Mouse (Mus musculus): ENCODE measurements around the gene Cd248.

Cd248 gene

GRCm38 (mm10) chr19:5107556-5108270 lies 39.8 kb downstream of the Cd248 start:
- DNase-seq (ENCODE audit: low spot score), result no peak

GRCm38 (mm10) chr19:5108271-5108575 lies 40.3 kb downstream of the Cd248 start:
- no peak for DNase-seq (ENCODE audit: low spot score)

- no peak for DNase-seq (ENCODE audit: low spot score)
These were observed 40.8 kb downstream of the Cd248 start for GRCm38 (mm10) chr19:5108702-5109101.

GRCm38 (mm10) chr19:5109659-5110453 lies 42.0 kb downstream of the Cd248 start:
- DNase-seq (ENCODE audit: low spot score), result peak; percentile 22

- no peak for DNase-seq (ENCODE audit: low spot score)
These were observed 45.9 kb downstream of the Cd248 start for GRCm38 (mm10) chr19:5113783-5114182.

- peak; percentile 95 for DNase-seq (ENCODE audit: low spot score)
These were observed 49.9 kb downstream of the Cd248 start for GRCm38 (mm10) chr19:5117494-5118383.

GRCm38 (mm10) chr19:5118384-5118698 lies 50.5 kb downstream of the Cd248 start, which contains the start of gene Klc2:
Gene Klc2, minus strand, starts transcription at chr19:5118560.
- DNase-seq (ENCODE audit: low spot score), result no peak

All from embryo, embryonic 10.5 days (tissue).